Mouse (Mus musculus) spleen, postnatal 36 days (tissue): ENCODE data around the gene Hdac10.

ENCODE experiments used
- DNase-seq, 2 experiments: peaks; one replicate each; pipeline ENCODE4 v3.0.0; 2022; ENCODE audit warnings: low spot score in 2 of 2, mixed read lengths in 1 of 2

Hdac10 gene

DNA sequence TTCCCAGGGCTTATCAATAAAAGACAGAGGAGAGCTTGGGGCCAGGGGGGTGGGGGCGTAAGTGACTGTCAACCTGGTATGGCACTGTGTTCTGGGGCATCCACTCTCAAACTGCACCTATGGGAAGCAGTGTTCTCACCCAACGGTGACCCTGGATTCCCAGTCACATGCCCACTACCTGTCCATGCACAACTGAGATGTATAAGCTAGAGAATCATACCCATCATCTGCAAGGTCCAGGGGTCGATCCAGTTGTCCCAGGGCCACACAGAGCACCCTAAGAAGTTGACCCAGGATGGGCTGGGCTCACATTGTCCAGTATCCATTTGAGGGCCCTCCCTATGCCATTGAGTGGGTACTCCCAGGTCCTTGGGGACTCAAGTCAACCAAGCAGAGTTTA is 4.2 kb downstream of the Hdac10 start:
- no peak for DNase-seq

DNA sequence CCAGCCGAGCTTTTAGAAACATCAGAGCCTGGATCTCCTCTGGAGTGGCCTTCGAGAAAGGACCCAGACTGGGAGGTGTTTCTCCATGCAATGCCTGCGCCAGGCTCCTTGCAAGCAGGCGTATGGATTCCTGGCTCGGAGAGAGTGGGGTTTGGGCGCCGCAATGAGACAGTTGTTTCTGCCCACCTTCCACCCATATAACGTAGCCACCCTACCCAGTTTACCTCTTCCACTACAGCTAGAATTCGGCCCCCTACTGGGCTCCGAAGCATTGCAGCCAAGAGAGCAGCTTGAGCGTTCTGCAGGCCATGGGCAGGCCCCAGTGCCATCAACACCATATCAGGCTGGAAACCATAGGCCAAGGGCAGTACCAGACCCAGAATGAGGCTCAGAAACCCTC is 4.9 kb downstream of the Hdac10 start:
- no peak for DNase-seq

DNA sequence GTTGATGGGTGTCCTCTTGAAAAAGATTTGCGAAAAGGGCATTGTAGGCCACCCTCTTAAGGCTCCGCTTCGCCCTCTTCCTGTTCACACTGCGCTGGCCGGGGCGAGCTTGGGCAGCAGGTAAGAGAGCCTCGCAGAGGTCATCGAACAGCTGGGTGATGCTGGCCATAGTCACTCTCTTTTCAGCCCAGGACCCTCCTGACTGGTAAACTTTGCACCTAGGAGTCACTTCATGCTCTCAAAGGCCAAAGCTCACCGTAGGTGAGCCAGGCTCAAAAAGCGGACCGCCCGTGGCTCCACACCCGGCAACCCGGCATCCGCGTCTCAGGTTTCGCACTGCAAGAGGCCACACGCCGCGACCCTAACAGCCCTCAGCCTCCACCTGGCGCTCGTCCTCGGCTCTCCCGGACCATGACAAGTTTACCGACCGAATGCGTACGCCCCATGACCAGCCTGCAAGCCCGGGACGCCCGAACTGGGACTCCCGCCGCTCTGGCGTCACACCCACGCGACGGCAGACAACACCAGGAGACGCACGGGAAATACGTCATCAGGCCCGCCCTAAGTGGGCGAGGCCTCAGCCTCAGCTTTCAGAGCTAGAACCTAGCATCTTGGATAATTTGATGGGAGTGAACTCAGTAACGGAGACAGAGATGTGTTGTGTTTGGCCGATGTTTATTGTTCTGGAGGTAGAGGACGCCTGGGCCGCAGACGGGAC is 5.7 kb downstream of the Hdac10 start, which contains the start of gene Tubgcp6:
Tubgcp6 (minus strand) TSS at position 464 of the 718 bp plus-strand sequence.
- DNase-seq = peak; percentile 90 to 93

DNA sequence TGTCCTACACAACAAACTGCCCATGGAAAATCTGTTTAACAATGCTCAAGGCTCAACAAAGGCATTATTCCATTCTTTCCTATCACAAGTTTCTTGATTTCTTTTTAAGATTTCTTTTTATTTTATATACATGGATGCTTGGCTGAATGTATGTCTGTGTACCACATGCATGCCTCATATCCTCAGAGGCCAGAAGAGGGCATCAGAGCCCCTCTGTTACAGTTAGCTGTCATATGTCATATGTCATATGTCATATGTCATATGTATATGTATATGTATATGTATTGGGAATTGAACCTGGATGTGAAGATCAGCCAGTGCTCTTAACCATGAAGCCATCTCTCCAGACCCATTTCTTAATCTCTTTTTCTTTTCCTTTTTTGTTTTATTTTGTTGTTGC is 10.5 kb downstream of the Hdac10 start:
- DNase-seq = peak; percentile 36 to 52

DNA sequence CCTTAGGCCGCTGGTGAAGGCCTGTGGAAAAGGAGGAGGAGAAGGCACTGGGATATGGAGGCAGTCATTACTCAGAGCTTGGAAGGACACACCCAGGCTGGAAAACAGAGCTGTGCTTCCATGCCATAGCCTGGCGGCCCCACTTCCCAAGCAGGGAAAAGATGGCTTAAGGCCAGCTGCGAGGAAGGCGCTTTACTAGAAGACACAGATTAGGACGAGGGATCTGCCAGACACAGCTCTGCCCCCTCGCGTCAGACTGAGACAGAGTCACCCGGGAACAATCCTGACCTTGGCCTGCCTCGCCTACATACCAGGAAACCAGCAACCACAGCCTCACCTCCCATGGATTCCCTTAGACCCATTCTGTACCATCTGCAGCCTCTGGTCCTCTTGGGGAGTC is 18.4 kb downstream of the Hdac10 start:
- no peak for DNase-seq

DNA sequence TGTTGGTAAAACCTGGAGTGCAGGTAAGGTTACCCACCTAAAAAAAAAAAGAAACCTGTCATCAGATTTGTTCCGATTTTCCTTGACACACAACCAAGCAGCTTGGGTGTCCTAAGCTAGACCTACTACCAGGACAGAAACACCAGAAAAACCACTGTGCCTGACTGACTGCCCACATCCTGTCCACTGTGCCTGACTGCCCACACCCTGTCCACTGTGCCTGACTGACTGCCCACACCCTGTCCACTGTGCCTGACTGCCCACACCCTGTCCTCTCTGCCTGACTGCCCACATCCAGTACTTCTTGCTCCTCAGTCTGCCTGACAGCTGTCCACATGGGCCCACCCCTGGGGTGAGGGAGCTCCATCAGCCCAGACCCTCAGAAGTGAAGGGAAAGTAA is 21.5 kb downstream of the Hdac10 start:
- no peak for DNase-seq

DNA sequence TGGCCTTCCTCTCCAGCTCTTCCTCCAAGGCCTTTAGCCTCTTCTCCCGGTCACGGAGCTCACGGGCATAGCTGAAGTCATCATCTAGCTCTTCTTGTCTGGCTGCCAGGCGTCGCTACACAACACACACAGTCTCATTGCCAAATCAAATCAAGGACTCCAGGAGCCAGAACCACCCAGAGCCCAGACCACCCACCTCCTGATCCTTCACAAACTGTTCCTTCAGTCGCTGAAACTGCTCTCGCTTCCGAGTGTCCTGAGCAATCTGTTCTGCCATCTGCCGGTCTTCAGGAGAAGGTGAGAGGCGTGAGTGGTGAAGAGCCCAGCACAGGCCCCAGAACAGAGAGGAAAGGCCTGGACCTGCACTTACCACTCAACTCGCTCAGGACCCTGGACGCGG is 22.4 kb downstream of the Hdac10 start:
- DNase-seq = no peak

DNA sequence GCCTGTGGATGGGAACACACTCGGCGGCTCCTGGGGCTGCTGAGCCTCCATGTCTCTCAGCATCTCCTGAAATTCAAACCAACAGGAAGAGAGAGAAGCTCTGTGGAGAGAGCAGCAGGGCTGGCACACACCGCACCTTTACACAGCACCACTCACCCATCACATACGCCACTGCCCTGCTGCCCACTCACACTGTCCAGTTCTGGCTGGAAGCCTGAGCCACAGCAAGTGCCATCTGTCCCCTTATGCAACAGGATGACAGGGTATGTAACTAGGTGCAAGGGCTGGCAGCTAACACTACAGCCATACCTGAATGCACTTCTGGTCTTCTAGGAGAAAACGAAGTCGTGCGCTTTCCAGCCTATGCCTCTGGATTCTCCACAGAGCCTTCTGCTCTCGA is 24.1 kb downstream of the Hdac10 start:
- DNase-seq = no peak

DNA sequence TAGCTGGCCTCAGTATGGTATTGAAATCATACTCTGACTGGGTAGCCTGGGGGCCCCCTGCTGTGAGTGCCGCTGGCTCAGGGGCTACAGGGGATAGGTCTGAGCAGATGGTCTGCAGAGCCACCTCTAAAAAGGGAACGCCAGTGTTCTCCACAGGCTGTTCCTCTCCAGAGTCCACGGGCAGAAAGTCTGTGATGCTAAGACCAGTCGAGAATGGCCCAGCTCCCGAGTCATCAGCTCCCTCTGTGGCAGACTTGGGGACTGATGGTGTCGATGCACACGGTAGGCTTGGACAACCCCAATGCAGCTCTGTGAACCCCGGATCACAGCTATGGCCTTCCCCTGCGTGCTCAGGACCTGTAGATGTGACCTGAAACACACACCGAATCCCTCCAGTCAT is 24.6 kb downstream of the Hdac10 start:
- DNase-seq = no peak

DNA sequence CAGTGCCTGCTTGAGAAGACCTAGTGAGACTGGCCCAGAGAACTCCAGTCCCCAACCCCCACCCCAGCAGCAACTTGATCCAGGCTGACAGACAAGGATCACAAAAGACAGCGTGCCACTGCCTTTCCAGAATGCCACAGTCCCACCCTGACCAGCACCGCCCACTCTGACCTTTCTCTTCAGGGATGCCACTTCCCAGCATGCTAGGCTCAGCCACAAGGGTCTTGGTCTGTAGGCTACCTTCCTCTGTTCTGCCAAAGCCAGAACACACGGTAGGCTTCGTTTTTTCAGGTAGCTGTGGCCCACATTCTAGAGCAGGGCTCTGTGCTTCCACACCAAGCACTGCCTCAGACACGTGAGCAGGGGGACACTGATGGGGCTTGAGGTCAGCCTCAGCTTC is 25.9 kb downstream of the Hdac10 start:
- DNase-seq = no peak

DNA sequence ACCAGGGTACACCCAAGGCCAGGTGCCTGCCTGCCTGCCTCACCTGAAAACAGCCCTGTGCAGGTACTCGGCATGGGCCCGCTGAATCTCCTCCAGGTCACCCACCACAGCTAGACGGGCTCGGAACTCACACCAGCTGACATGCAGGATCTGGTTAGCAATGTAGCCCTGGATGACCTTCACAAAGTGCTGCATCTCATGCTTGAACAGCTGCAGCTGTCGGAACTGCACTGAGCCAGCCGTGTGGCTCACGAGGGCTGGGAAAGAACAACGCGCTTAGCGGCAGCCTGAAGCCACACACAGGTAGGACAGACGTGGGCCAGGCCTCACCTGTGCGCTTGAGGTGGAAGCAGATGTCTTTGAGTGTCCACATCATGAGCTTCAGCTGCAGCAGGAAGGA is 27.7 kb downstream of the Hdac10 start:
- DNase-seq = no peak

DNA sequence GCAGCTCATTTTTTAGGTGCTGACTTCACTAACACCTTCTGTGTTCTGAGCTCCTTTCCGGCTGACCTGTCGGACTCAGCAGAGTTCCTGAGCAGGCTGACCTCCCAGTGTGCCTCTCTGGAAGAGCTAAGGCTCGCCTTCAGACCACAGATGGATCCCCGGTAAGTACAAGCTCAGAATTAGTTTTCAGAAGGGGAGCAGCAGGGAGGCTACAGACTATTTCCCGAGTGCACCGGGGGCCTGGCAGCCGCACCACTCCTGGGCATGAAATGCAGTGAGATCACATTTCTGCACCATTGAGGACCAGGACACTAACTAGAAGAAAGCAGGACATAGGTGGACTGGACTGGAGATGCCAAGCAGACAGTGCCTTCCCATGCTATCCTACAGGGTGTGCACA is 29.9 kb downstream of the Hdac10 start:
- DNase-seq = no peak

DNA sequence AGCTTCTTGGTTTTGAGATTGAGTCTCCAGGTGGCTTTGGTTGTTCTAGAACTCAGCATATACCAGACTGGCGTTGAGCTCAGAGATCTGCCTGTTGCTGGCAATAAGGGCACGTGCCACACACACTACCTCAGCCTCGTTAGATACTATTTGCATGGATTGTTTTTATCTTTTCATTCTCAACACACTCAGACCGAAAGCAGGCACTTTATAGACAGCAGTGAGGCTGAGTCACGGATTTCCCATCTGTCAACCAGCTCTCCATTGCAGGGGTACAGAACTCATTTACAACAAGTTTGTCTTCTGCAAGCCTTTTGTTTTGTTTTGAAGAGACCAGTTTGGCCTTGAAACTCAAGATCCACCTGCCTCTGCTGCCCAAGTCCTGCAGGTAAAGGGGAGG is 31.1 kb downstream of the Hdac10 start:
- no peak for DNase-seq

DNA sequence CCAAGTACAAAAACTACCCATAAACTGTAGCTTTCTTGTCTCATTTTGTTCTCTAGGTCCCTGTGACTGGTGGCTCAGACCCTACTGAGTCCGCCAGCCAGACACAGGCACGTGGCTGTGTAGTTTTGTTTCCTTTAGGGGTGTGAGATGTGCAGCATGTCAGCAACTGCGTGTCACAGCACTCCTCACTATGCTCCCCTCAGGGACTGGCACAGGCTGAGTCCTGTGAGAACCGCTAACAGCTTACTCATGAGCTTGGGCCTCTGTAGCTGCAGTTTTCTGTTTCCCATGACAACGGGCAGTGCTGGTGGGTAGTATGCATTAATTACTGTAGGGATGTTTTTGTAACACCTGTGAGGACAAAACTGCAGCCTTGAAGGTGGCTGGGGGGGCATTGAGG is 36.3 kb downstream of the Hdac10 start:
- DNase-seq = no peak

DNA sequence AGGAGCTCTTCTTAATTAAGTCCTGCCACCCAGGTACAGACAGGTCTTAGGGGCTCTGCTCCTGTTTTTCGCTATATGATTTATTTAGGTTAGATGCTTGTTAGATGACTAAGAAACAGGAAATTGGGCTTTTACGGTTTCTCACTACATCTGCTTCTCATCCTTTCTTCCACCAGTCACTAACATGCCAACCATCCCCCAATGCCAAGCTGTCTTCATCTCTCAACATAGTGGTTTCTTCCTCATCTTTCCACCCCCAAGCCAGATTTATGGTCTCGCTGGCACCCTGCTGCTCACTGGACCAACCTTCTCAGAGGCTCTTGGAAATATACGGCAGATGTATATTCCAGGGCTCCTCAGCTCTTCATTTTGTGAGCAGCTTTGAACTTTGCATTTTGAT is 37.8 kb downstream of the Hdac10 start:
- no peak for DNase-seq

DNA sequence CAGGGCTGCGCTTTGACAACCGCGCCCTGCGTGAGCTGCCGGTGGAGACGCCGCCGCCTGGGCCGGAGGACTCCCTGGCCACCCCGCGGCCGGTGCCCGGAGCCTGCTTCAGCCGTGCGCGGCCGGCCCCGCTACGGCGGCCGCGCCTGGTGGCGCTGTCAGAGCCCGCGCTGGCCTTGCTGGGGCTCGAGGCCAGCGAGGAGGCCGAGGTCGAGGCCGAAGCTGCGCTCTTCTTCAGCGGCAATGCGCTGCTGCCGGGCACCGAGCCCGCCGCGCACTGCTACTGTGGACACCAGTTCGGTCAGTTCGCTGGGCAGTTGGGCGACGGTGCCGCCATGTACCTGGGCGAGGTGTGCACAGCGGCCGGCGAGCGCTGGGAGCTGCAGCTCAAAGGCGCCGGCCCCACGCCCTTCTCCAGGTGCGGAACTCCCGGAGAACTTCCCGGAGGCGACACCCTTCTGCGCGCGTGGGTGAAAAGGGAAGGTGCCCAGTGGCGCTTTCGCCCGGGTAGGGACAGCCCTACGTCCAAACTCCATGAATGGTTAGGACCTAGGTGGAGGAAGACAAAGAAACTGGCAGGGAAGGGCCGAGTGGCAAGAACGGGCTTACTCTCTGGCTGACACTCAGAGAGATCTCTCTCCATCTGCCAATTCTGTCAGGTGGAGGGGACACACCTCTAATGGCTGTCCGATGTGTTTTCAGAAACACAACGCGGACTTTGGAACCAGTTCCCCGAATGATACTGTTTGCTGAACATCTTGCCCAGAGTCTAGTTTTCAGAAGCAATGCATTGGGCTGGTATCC is 39.0 kb downstream of the Hdac10 start:
- DNase-seq = no peak

DNA sequence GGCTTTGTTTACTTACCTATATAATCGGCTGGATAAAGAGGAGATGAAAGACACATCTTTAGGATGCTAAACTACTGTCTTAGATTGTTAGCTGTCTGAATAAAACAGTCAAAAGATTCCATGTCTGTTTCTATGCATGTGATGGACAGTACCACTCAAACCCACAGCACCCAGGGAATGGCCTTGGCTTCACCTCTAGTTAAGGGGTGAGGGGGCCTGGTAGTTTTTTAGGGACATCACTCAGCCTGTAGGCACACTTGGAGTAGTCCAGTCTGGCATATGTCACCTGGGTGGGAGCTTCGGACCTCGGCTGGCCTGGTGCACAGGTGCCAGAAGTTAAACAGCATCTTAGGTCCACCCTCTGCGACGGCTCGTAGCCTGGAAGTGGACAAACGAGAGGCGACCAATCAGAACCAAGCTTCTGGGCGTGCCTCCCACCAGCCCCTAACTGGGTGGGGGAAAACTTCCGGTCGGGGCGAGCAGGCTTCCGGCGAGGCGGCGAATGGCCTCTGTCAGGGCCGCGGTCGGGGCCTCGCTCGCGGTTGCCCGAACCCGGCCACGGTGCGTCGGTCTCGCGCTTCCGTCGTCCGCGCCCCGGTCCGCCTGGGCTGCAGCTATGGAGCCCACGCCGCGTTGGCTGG is 39.8 kb downstream of the Hdac10 start, which contains the start of gene Selenoo:
Selenoo (plus strand) TSS at position 478 of the 641 bp plus-strand sequence.
- DNase-seq = peak; percentile 88 to 89

DNA sequence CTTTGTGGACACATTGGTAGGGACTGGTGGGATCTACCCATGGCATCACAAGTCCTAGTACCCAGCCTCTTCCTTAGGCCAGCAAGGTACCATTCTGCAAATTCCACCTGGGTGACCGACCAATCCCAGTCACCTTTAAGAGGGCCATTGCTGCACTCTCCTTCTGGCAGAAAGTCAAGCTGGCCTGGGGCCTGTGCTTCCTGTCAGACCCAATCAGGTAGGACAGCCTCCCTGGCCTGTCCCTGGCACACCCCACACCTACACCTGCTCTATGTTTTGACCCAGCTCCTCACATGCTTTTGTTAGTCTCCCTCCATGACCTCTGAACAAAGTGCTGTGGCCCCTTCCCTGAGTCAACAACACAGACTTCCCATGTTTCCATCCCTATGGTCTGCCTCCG is 43.7 kb downstream of the Hdac10 start:
- DNase-seq = no peak

DNA sequence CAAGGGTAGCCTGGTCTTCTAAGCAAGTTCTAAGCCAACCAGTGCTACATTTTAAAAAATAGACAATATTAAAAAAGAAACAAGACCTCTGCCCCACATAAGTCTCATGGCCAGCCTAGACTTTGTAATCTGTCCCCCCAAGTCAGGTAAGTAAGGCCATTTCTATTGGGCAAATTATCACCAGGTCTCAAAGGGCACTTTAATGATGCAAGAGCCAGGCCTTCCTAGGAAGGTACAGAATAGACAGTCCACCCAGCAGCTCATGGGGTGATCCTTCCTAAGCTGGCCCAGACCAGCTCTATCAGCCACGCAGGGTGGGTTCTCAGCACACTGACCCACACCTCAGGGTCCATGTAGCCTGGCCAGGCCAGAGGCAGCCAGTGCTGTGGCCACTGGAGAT is 44.6 kb downstream of the Hdac10 start:
- no peak for DNase-seq

DNA sequence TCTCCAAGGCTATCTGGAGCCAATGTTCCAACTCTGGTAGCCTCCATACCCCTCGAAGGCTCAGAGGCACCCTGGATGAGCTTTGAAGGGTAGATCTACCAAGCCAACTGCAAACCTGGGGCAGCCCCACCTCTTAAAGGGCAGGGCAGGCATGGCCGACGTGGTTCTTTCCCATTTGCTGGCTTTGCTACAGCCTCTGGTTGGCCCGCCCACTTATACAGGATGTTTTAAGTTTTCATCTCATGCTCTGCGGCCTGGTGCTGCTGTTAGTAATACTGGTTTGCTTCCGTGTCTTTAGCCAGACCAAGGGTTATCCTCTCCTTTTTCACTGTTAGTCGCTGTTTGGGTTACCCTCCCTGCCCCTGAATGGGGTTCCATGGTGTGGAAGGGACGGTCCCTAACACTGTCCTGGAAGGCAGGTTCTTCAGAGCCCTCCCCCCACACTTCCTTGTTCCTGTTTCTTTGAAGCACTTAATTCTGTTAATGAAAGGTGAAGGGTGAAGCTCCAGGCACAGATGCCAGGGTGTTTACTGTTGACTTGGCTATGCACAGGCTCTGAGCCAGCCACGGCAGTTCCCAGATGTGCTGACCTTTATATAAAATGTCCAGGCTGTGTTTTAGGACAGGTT is 50.2 kb downstream of the Hdac10 start:
- DNase-seq = peak; percentile 83 to 84

DNA sequence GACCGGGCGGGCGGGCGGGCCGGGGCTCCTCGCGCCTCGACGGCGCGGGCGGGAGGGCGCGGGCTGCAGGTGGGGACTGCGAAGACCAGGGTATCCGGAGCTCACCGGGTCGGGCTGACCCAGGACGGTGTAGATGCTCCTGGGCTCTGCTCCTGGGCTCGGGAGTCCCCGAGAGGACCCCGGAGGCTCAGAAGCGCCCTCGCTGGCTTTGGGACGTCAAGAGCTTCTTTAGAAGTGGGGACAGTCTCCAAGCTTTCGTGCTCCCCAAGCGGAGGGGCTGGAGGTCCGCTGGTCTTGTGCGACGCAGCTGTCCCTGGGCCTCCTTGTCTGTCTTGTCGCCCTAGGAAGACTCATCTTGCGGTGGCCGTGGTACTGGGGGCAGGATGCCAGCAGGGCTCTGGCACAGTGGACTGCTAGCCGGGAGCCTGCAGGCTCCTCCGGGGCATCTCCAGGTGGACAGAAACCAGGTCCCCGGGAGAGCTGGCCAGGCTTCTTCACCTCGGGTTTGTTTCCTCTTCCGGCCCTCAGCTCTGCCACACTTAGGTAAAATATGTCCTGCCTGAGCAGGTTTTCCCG is 52.3 kb downstream of the Hdac10 start:
- DNase-seq = peak in 1 of 2 experiments; percentile 17
